Mouse (Mus musculus): Measurements from ENCODE around the gene Slc12a8. TPM values are rescaled to one million over a fixed set of nuclear protein-coding genes. Genes with fewer than 3 reads are reported as not detected.

Slc12a8 gene
- total and polyA plus RNA-seq, 3 experiments, result 12.2 to 17.4 (median 16.5) TPM

- Histone ChIP-seq H3K4me2 (ENCODE audit: insufficient read depth, low read depth, poor library complexity, severe bottlenecking) (no peak overlapping the region), H3K27ac (ENCODE audit: insufficient read depth, low read depth) (no peak overlapping the region), H3K4me3 (replicated peaks in 1 of 3; ENCODE audit: low read depth in 2 of 3, low read length in 2 of 3, poor library complexity in 1 of 3) (no peak overlapping the region), H3K9me3 (replicated peaks; ENCODE audit: low read length) (peaks cover 3% of the 10 kb centered on the region), H3K36me3 (replicated peaks in 1 of 2; ENCODE audit: control insufficient read depth in 1 of 2, insufficient read depth in 1 of 2, low read length in 1 of 2) (peaks cover 14 to 80% of the 10 kb centered on the region in 2 experiments), H3K79me2 (replicated peaks; ENCODE audit: control insufficient read depth, extremely low read depth, insufficient read depth, poor library complexity, severe bottlenecking) (no peaks in the 10 kb centered on the region), H3K9ac (ENCODE audit: insufficient read depth, low read depth) (no peak overlapping the region), H3K27me3 (replicated peaks) (no peaks in the 10 kb centered on the region), H3K4me1 (ENCODE audit: control insufficient read depth in 1 of 2, insufficient read depth in 2 of 2) (peaks cover 57 to 66% of the 10 kb centered on the region in 2 experiments)
- dilution Hi-C loops (cut with MboI; ENCODE audit: extremely low pct_ligation_motif_present, extremely low pct_unique_long_range_greater_than_20kb, low sequenced_read_pairs), result no loop called here
- TF ChIP-seq ZKSCAN1 (IDR thresholded peaks at IDR 0.05; ENCODE audit: borderline replicate concordance, low read depth, low read length), result no peak
- no peak for TF ChIP-seq ZC3H11A (IDR thresholded peaks at IDR 0.05; ENCODE audit: low read depth, low read length)
- no peak for DNase-seq (ENCODE audit: extremely low read depth)
- in situ Hi-C loops (cut with MboI; ENCODE audit: low pct_ligation_motif_present, low pct_unique_long_range_greater_than_20kb, low sequenced_read_pairs), result no loop called here
Observed at GRCm38 (mm10) chr16:33612056-33612770, 95.1 kb downstream of the Slc12a8 start.

- peaks cover 6% of the 10 kb centered on the region for H3K9me3 ChIP-seq (replicated peaks; ENCODE audit: low read length)
- TF ChIP-seq GABPA (IDR thresholded peaks at IDR 0.05; ENCODE audit: insufficient replicate concordance, low read depth, low read length), result no peak
- no peak overlapping the region for H3K4me3 ChIP-seq (replicated peaks in 1 of 3; ENCODE audit: low read depth in 2 of 3, low read length in 2 of 3, poor library complexity in 1 of 3)
- H3K79me2 ChIP-seq (replicated peaks; ENCODE audit: control insufficient read depth, extremely low read depth, insufficient read depth, poor library complexity, severe bottlenecking), result no peaks in the 10 kb centered on the region
- H3K36me3 ChIP-seq (replicated peaks in 1 of 2; ENCODE audit: control insufficient read depth in 1 of 2, insufficient read depth in 1 of 2, low read length in 1 of 2), result peaks cover 15 to 77% of the 10 kb centered on the region in 2 experiments
- no peak overlapping the region for H3K4me2 ChIP-seq (ENCODE audit: insufficient read depth, low read depth, poor library complexity, severe bottlenecking)
- no peaks in the 10 kb centered on the region for H3K27me3 ChIP-seq (replicated peaks)
- dilution Hi-C loops (cut with MboI; ENCODE audit: extremely low pct_ligation_motif_present, extremely low pct_unique_long_range_greater_than_20kb, low sequenced_read_pairs), result no loop called here
- no peak overlapping the region for H3K27ac ChIP-seq (ENCODE audit: insufficient read depth, low read depth)
- in situ Hi-C loops (cut with MboI; ENCODE audit: low pct_ligation_motif_present, low pct_unique_long_range_greater_than_20kb, low sequenced_read_pairs), result no loop called here
- H3K4me1 ChIP-seq (ENCODE audit: control insufficient read depth in 1 of 2, insufficient read depth in 2 of 2), result peaks cover 37 to 39% of the 10 kb centered on the region in 2 experiments
- no peak overlapping the region for H3K9ac ChIP-seq (ENCODE audit: insufficient read depth, low read depth)
- DNase-seq (ENCODE audit: extremely low read depth), result no peak
Observed at GRCm38 (mm10) chr16:33615986-33616385, 98.9 kb downstream of the Slc12a8 start.

- in situ Hi-C loops (cut with MboI; ENCODE audit: low pct_ligation_motif_present, low pct_unique_long_range_greater_than_20kb, low sequenced_read_pairs) (no loop called here), dilution Hi-C loops (cut with MboI; ENCODE audit: extremely low pct_ligation_motif_present, extremely low pct_unique_long_range_greater_than_20kb, low sequenced_read_pairs) (no loop called here)
- Histone ChIP-seq H3K79me2 (replicated peaks; ENCODE audit: control insufficient read depth, extremely low read depth, insufficient read depth, poor library complexity, severe bottlenecking) (no peaks in the 10 kb centered on the region), H3K27ac (ENCODE audit: insufficient read depth, low read depth) (no peak overlapping the region), H3K4me3 (replicated peaks in 1 of 3; ENCODE audit: low read depth in 2 of 3, low read length in 2 of 3, poor library complexity in 1 of 3) (no peak overlapping the region), H3K27me3 (replicated peaks) (no peaks in the 10 kb centered on the region), H3K9ac (ENCODE audit: insufficient read depth, low read depth) (no peak overlapping the region), H3K4me2 (ENCODE audit: insufficient read depth, low read depth, poor library complexity, severe bottlenecking) (no peak overlapping the region), H3K9me3 (replicated peaks; ENCODE audit: low read length) (peaks cover 6% of the 10 kb centered on the region), H3K4me1 (ENCODE audit: control insufficient read depth in 1 of 2, insufficient read depth in 2 of 2) (peaks cover 7 to 24% of the 10 kb centered on the region in 2 experiments), H3K36me3 (replicated peaks in 1 of 2; ENCODE audit: control insufficient read depth in 1 of 2, insufficient read depth in 1 of 2, low read length in 1 of 2) (peaks cover 16 to 75% of the 10 kb centered on the region in 2 experiments)
- TF ChIP-seq NRF1 (IDR thresholded peaks at IDR 0.05; ENCODE audit: low read depth, low read length) (no peak), MEF2A (IDR thresholded peaks at IDR 0.05; ENCODE audit: borderline replicate concordance, low read depth, low read length) (no peak), JUN (IDR thresholded peaks at IDR 0.05; ENCODE audit: insufficient read depth, low read depth, low read length) (no peak), EP300 (IDR thresholded peaks at IDR 0.05; ENCODE audit: low read length) (no peak), MAZ (IDR thresholded peaks at IDR 0.05; ENCODE audit: low read depth, low read length) (no peak), GABPA (IDR thresholded peaks at IDR 0.05; ENCODE audit: insufficient replicate concordance, low read depth, low read length) (no peak), POLR2AphosphoS2 (IDR thresholded peaks at IDR 0.05; ENCODE audit: low read depth, low read length) (no peak), TCF12 (IDR thresholded peaks at IDR 0.05; ENCODE audit: low read depth, low read length) (no peak), ZC3H11A (IDR thresholded peaks at IDR 0.05; ENCODE audit: low read depth, low read length) (no peak), MYC (IDR thresholded peaks at IDR 0.05; ENCODE audit: low read depth, low read length) (no peak), ZMIZ1 (IDR thresholded peaks at IDR 0.05; ENCODE audit: low read depth, low read length) (no peak), E2F4 (IDR thresholded peaks at IDR 0.05; ENCODE audit: insufficient replicate concordance, low read depth, low read length) (no peak), MXI1 (IDR thresholded peaks at IDR 0.05; ENCODE audit: low read depth, low read length) (no peak), TBP (conservative IDR thresholded peaks at IDR 0.05; ENCODE audit: low read depth, low read length) (no peak), ETS1 (conservative IDR thresholded peaks at IDR 0.05; ENCODE audit: low read depth, low read length) (no peak), POLR2A (IDR thresholded peaks at IDR 0.05; ENCODE audit: low read depth, low read length) (no peak)
- no peak for DNase-seq (ENCODE audit: extremely low read depth)
Observed at GRCm38 (mm10) chr16:33621836-33622235, 104.7 kb downstream of the Slc12a8 start.
